ENCODE assay signal across 20 mouse cellular contexts in the genomic region with DNA sequence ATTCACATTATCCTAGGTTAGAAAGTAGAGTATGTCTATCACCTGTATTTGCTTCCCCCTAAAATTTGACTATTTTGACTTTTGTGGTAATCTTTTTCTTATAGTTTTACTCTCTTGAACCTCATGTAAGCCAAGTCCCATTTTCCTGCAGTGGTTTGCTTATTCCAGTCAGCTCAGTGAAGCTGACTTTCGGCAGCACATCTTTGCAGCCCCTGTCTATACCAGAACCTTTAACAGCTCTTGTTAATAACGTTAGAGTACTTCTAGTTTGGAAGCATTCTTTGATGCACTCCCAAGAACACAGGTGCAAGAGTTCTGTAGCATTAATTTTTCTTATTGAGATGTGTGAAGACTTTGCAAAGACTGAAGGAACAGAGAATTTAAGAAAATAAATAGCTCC. TPM values are rescaled to one million over a fixed set of nuclear protein-coding genes. Genes with fewer than 3 reads are reported as not detected.
DNase-seq lines count a peak whose midpoint lies in the region; ATAC-seq and TF ChIP-seq lines count a peak whose summit lies in the region.
"Had no signal": no experiment of that assay in that cellular context is flagged by ENCODE, and none has a peak within 500 bp of the region (broad histone marks: within the 10 kb centered on the region; RNA-seq: fewer than 3 reads in every experiment).

No protein-coding gene starts in this region.

- H3K4me1 ChIP-seq in lung, postnatal 0 days (ENCODE audit: insufficient read depth, low read depth, low read length) = peaks cover 36% of the 10 kb centered on the region; the same call in 1 of the 2 replicates
- H3K4me1 ChIP-seq in lung, adult 2 months (ENCODE audit: control insufficient read depth, insufficient read depth, low read length) = peaks cover 24% of the 10 kb centered on the region
- peaks cover 20% of the 10 kb centered on the region for H3K4me1 ChIP-seq in bone marrow macrophage, adult 2 months (ENCODE audit: control insufficient read depth, insufficient read depth, low read length)
- H3K4me1 ChIP-seq in liver, embryonic 15.5 days (replicated peaks) = peaks cover 83% of the 10 kb centered on the region
- no peaks in the 10 kb centered on the region for H3K4me1 ChIP-seq in hindbrain, embryonic 11.5 days (replicated peaks; ENCODE audit: control insufficient read depth, insufficient read depth, low read length)
- no peaks in the 10 kb centered on the region for H3K4me1 ChIP-seq in embryonic facial prominence, embryonic 10.5 days
- H3K4me1 ChIP-seq: embryonic facial prominence, embryonic 12.5 days; hindbrain, embryonic 12.5 days; limb, embryonic 10.5 days; midbrain, embryonic 15.5 days had no signal

- no peak for TF ChIP-seq EP300 in lung, postnatal 0 days (IDR thresholded peaks at IDR 0.05)

- intact Hi-C loops in gastrocnemius, adult 2 months (cut with DNase I) = loop anchor here (5.0 kb wide), 1 partner anchor 44 kb away; no protein-coding TSS in a partner anchor

- TF ChIP-seq POLR2A in lung, adult 2 months (IDR thresholded peaks at IDR 0.05; ENCODE audit: borderline replicate concordance, extremely low read depth, low read depth, low read length) = no peak
- no peak for TF ChIP-seq POLR2A in bone marrow macrophage, adult 2 months (IDR thresholded peaks at IDR 0.05; ENCODE audit: borderline replicate concordance, low read depth, low read length)

- no peak for ATAC-seq in lung, postnatal 0 days
- ATAC-seq in liver, embryonic 15.5 days (ENCODE audit: insufficient read depth) = no peak
- ATAC-seq in hindbrain, embryonic 11.5 days (ENCODE audit: low FRiP score) = no peak
- ATAC-seq: forebrain, embryonic 16.5 days; midbrain, embryonic 15.5 days had no signal

- DNase-seq in gastrocnemius, adult 2 months = no peak
- DNase-seq in gastrocnemius, adult 18-20 months (ENCODE audit: low spot score) = no peak
- no peak for DNase-seq in lung, postnatal 0 days (ENCODE audit: low spot score)
- no peak for DNase-seq in lung, adult 2 months
- DNase-seq in hindbrain, embryonic 11.5 days (ENCODE audit: low spot score) = no peak
- DNase-seq in embryonic facial prominence, embryonic 10.5 days (ENCODE audit: low spot score) = no peak
- DNase-seq: cerebellum, adult 2 months; gastrocnemius, postnatal 10 days; kidney, postnatal 25 days; retina, postnatal 1 day had no signal

- H3K9me3 ChIP-seq in lung, postnatal 0 days (ENCODE audit: low read length) = no peaks in the 10 kb centered on the region
- no peaks in the 10 kb centered on the region for H3K9me3 ChIP-seq in liver, embryonic 15.5 days (replicated peaks)
- H3K9me3 ChIP-seq in hindbrain, embryonic 11.5 days (ENCODE audit: control insufficient read depth, low read length) = no peaks in the 10 kb centered on the region
- no peaks in the 10 kb centered on the region for H3K9me3 ChIP-seq in embryonic facial prominence, embryonic 10.5 days
- H3K9me3 ChIP-seq: embryonic facial prominence, embryonic 12.5 days; hindbrain, embryonic 12.5 days; limb, embryonic 10.5 days; midbrain, embryonic 15.5 days had no signal

- H3K9ac ChIP-seq in lung, postnatal 0 days (replicated peaks; ENCODE audit: low read depth) = no peak overlapping the region
- H3K9ac ChIP-seq in liver, embryonic 15.5 days = no peak overlapping the region
- H3K9ac ChIP-seq in hindbrain, embryonic 11.5 days (ENCODE audit: low read depth, low read length) = no peak overlapping the region
- H3K9ac ChIP-seq: embryonic facial prominence, embryonic 12.5 days; hindbrain, embryonic 12.5 days; lung, embryonic 14.5 days; midbrain, embryonic 15.5 days had no signal

- no peak overlapping the region; the same call in 1 of the 2 replicates for H3K4me3 ChIP-seq in gastrocnemius, adult 2 months
- H3K4me3 ChIP-seq in lung, postnatal 0 days (ENCODE audit: low read depth, low read length) = no peak overlapping the region
- no peak overlapping the region for H3K4me3 ChIP-seq in lung, adult 2 months (replicated peaks; ENCODE audit: extremely low read depth, low read depth, low read length)
- peak overlapping the region; percentile 64 for H3K4me3 ChIP-seq in bone marrow macrophage, adult 2 months (ENCODE audit: insufficient read depth, low read length)
- H3K4me3 ChIP-seq in liver, embryonic 15.5 days (replicated peaks) = peak overlapping the region; percentile 47; the same call in 1 of the 2 replicates
- H3K4me3 ChIP-seq in hindbrain, embryonic 11.5 days (ENCODE audit: low read depth, low read length) = no peak overlapping the region
- H3K4me3 ChIP-seq in embryonic facial prominence, embryonic 10.5 days = no peak overlapping the region
- H3K4me3 ChIP-seq: embryonic facial prominence, embryonic 12.5 days; hindbrain, embryonic 12.5 days; left cerebral cortex, adult 2 months; limb, embryonic 10.5 days; midbrain, embryonic 15.5 days had no signal

- H3K4me2 ChIP-seq in lung, postnatal 0 days (replicated peaks; ENCODE audit: low read depth, low read length) = no peak overlapping the region; the same call in 1 of the 2 replicates
- peak overlapping the region; percentile 75 for H3K4me2 ChIP-seq in liver, embryonic 15.5 days
- no peak overlapping the region for H3K4me2 ChIP-seq in hindbrain, embryonic 11.5 days (replicated peaks; ENCODE audit: low read depth, low read length)
- H3K4me2 ChIP-seq: embryonic facial prominence, embryonic 12.5 days; heart, embryonic 11.5 days; hindbrain, embryonic 12.5 days; midbrain, embryonic 15.5 days had no signal

- no peak for TF ChIP-seq CTCF in gastrocnemius, adult 2 months (IDR thresholded peaks at IDR 0.05)
- no peak for TF ChIP-seq CTCF in lung, postnatal 0 days (IDR thresholded peaks at IDR 0.05)
- TF ChIP-seq CTCF in lung, adult 2 months (IDR thresholded peaks at IDR 0.05; ENCODE audit: insufficient read depth, low read length) = no peak
- TF ChIP-seq CTCF in bone marrow macrophage, adult 2 months (IDR thresholded peaks at IDR 0.05; ENCODE audit: low read depth, low read length) = no peak

- 54% methylated on average over 2 of the region's 2 CpGs for WGBS in lung, postnatal 0 days
- 44% methylated on average over 2 of the region's 2 CpGs for WGBS in lung, adult 2 months
- WGBS in liver, embryonic 15.5 days (ENCODE audit: insufficient replicate concordance) = 41% methylated on average over 2 of the region's 2 CpGs
- WGBS in hindbrain, embryonic 11.5 days = 88% methylated on average over 2 of the region's 2 CpGs
- WGBS in embryonic facial prominence, embryonic 10.5 days = 81% methylated on average over 2 of the region's 2 CpGs

- H3K36me3 ChIP-seq in lung, postnatal 0 days (ENCODE audit: insufficient read depth, low read length) = no peaks in the 10 kb centered on the region
- H3K36me3 ChIP-seq in liver, embryonic 15.5 days (replicated peaks) = no peaks in the 10 kb centered on the region
- no peaks in the 10 kb centered on the region for H3K36me3 ChIP-seq in hindbrain, embryonic 11.5 days (ENCODE audit: control insufficient read depth, insufficient read depth, low read length)
- H3K36me3 ChIP-seq in embryonic facial prominence, embryonic 10.5 days (replicated peaks) = no peaks in the 10 kb centered on the region
- H3K36me3 ChIP-seq: embryonic facial prominence, embryonic 12.5 days; hindbrain, embryonic 12.5 days; limb, embryonic 10.5 days; midbrain, embryonic 15.5 days had no signal

- peak overlapping the region; percentile 77 for H3K27ac ChIP-seq in gastrocnemius, adult 2 months
- H3K27ac ChIP-seq in lung, postnatal 0 days (ENCODE audit: low read length) = 0 out of 2 replicates have a peak overlapping the region, but pooled peaks have one; percentile 66
- H3K27ac ChIP-seq in bone marrow macrophage, adult 2 months (ENCODE audit: insufficient read depth, low read depth, low read length) = peak overlapping the region; percentile 89
- H3K27ac ChIP-seq in liver, embryonic 15.5 days (replicated peaks) = peak overlapping the region; percentile 64; the same call in 1 of the 2 replicates
- no peak overlapping the region for H3K27ac ChIP-seq in hindbrain, embryonic 11.5 days (ENCODE audit: low read depth, low read length)
- no peak overlapping the region for H3K27ac ChIP-seq in embryonic facial prominence, embryonic 10.5 days (replicated peaks)
- H3K27ac ChIP-seq: embryonic facial prominence, embryonic 12.5 days; hindbrain, embryonic 12.5 days; left cerebral cortex, adult 2 months; limb, embryonic 10.5 days; midbrain, embryonic 15.5 days had no signal

- no peaks in the 10 kb centered on the region for H3K27me3 ChIP-seq in lung, postnatal 0 days (replicated peaks; ENCODE audit: insufficient read depth, low read length)
- no peaks in the 10 kb centered on the region for H3K27me3 ChIP-seq in liver, embryonic 15.5 days
- H3K27me3 ChIP-seq in hindbrain, embryonic 11.5 days (ENCODE audit: control insufficient read depth, insufficient read depth, low read length) = no peaks in the 10 kb centered on the region
- no peaks in the 10 kb centered on the region for H3K27me3 ChIP-seq in embryonic facial prominence, embryonic 10.5 days (replicated peaks; ENCODE audit: low read depth, poor library complexity, severe bottlenecking)
- H3K27me3 ChIP-seq: embryonic facial prominence, embryonic 12.5 days; hindbrain, embryonic 12.5 days; midbrain, embryonic 15.5 days had no signal

RNA-seq across cellular contexts. Expression of gene Wbp4, which starts 36.8 kb away (rescaled TPM):
- total RNA-seq in gastrocnemius, adult 2 months (2021) = 10 to 100 TPM; 19.3 to 25.7 TPM
- total RNA-seq in gastrocnemius, adult 18-20 months (2021) = 10 to 100 TPM; 20.7 to 23.5 TPM
- polyA plus RNA-seq in lung, postnatal 0 days (2015; fragmentation: Nextera tagmentation; extraction: Ambion mirVana) = 35.8 and 37.6 TPM in 2 replicates
- 6.5 and 6.6 TPM in 2 replicates for polyA plus RNA-seq in lung, adult 2 months (2012; rRNA removed)
- polyA plus RNA-seq in bone marrow macrophage, adult 2 months (2012; ENCODE audit: insufficient read depth, insufficient read length, missing spikeins) = 41.3 and 55.2 TPM in 2 replicates
- polyA plus RNA-seq in liver, embryonic 15.5 days (2015; fragmentation: Nextera tagmentation; extraction: Ambion mirVana) = 11.2 and 13.5 TPM in 2 replicates
- polyA plus RNA-seq in hindbrain, embryonic 11.5 days (2014; fragmentation: Nextera tagmentation; extraction: Ambion mirVana) = 59.1 and 61.3 TPM in 2 replicates
- polyA plus RNA-seq in embryonic facial prominence, embryonic 10.5 days (2016; fragmentation: Nextera tagmentation; extraction: Ambion mirVana) = 48.1 and 54.8 TPM in 2 replicates

RNA-seq across cellular contexts. Expression of gene Elf1, which starts 37.1 kb away (rescaled TPM):
- 1 to 10 TPM; 4.6 to 6.0 TPM for total RNA-seq in gastrocnemius, adult 2 months (2021)
- 1 to 10 TPM; 3.8 to 6.4 TPM for total RNA-seq in gastrocnemius, adult 18-20 months (2021)
- 21.0 and 25.7 TPM in 2 replicates for polyA plus RNA-seq in lung, postnatal 0 days (2015; fragmentation: Nextera tagmentation; extraction: Ambion mirVana)
- 16.9 and 20.9 TPM in 2 replicates for polyA plus RNA-seq in lung, adult 2 months (2012; rRNA removed)
- polyA plus RNA-seq in bone marrow macrophage, adult 2 months (2012; ENCODE audit: insufficient read depth, insufficient read length, missing spikeins) = 69.9 and 74.0 TPM in 2 replicates
- 10.7 and 10.9 TPM in 2 replicates for polyA plus RNA-seq in liver, embryonic 15.5 days (2015; fragmentation: Nextera tagmentation; extraction: Ambion mirVana)
- 8.7 and 9.4 TPM in 2 replicates for polyA plus RNA-seq in hindbrain, embryonic 11.5 days (2014; fragmentation: Nextera tagmentation; extraction: Ambion mirVana)
- polyA plus RNA-seq in embryonic facial prominence, embryonic 10.5 days (2016; fragmentation: Nextera tagmentation; extraction: Ambion mirVana) = 5.4 and 5.9 TPM in 2 replicates

Comparison
In these comparisons a context has a peak if more than half of its experiments do, and no peak if none do; other contexts are left out.
1. H3K27ac ChIP-seq: peak in gastrocnemius, adult 2 months (single experiment), lung, postnatal 0 days (single experiment), bone marrow macrophage, adult 2 months (single experiment) and liver, embryonic 15.5 days (single experiment); none in hindbrain, embryonic 11.5 days (single experiment) and embryonic facial prominence, embryonic 10.5 days (single experiment).
2. H3K4me3 ChIP-seq: peak in bone marrow macrophage, adult 2 months (single experiment) and liver, embryonic 15.5 days (single experiment); none in gastrocnemius, adult 2 months (single experiment), lung, postnatal 0 days (single experiment), lung, adult 2 months (single experiment), hindbrain, embryonic 11.5 days (single experiment) and embryonic facial prominence, embryonic 10.5 days (single experiment).